Mouse (Mus musculus) spleen, adult 2 months (tissue): Measurements from ENCODE around the gene Slc5a4b.

Experiments used
- CTCF ChIP-seq: fragments of 200-500 bp; IDR thresholded peaks from 2 replicates; pipeline ENCODE4 v1.5.1; 2011; ENCODE audit warnings: mild to moderate bottlenecking, inconsistent platforms; ENCODE audit not compliant: insufficient read depth, insufficient read length, insufficient replicate concordance; ENCODE audit errors: extremely low read depth
- POLR2A ChIP-seq: fragments of 200-500 bp; IDR thresholded peaks from 2 replicates; pipeline ENCODE4 v1.6.1; 2011; ENCODE audit warnings: low read depth, low read length, inconsistent platforms

DNA sequence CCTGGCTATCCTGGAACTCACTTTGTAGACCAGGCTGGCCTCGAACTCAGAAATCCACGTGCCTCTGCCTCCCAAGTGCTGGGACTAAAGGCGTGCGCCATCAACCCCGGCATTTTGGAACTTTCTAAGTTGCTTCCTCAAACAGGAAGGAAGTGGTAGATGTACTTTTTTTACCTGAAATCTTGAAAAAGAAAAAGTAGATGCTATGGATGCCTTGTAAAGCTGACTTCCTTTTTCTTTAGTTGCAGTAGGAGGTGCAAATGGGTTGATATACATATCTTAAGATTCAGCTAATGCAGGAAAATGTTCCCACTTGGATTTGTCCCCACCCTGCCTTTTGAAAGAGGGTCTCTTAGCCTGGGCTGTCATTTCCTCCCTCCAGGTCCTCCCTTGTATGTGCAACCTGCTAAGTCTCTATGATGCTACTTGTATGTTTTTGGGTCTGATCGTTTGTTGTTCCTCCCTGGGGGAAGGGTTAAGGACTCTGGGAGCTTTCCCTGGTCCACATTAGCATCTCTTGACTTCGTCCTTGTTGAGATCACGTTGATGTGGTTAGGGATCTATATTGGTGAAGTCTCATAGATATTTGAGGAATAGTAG is 76.7 kb downstream of the Slc5a4b start:
- TF ChIP-seq CTCF (no peak), POLR2A (no peak)
